Mouse (Mus musculus): ENCODE data around the gene Rab26. TPM values are rescaled to one million over a fixed set of nuclear protein-coding genes. Genes with fewer than 3 reads are reported as not detected.

Rab26 gene
- 1.4 and 1.8 TPM in 2 replicates for polyA plus RNA-seq (2014; fragmentation: Nextera tagmentation; extraction: Ambion mirVana)

DNA sequence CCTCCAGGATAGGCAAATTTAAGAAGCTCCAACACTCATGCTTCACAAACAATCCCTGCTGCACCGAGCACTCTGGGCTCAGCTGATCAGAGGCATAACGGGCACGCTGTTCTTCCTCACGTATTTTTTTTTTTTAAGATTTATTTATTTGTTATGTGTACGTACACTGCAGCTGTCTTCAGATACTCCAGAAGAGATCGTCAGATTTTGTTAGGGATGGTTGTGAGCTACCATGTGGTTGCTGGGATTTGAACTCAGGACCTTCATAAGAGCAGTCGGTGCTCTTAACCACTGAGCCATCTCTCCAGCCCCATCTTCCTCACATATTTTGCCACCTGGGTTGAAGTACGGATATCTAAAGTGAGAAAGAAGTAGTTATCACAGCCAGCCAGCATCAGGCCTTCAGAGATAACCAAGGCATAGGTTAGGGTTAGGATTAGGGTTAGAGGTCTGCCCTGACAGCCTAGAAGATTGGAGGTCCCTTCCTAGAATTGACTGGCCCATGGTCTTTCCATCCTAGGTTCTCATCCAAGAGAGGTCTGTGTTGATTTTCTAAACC lies at the start of gene Rab26:
TSS of gene Rab26 (minus strand) at position 51 of the 559 bp plus-strand sequence.
- no peak for ATAC-seq (replicated peaks; ENCODE audit: insufficient number of reproducible peaks, low FRiP score, low TSS enrichment, low read depth)
- H3K4me3 ChIP-seq (ENCODE audit: low read depth, low read length): peak within 1 kb of the TSS; percentile 32

GRCm38 (mm10) chr17:24580287-24580686 lies 46.3 kb upstream of the Rab26 start:
- no peaks in the 10 kb centered on the region for H3K27me3 ChIP-seq (ENCODE audit: control insufficient read depth, insufficient read depth, low read length)
- H3K9me3 ChIP-seq (replicated peaks; ENCODE audit: control insufficient read depth, low read length): no peaks in the 10 kb centered on the region
- no peak overlapping the region for H3K27ac ChIP-seq (replicated peaks; ENCODE audit: low read depth, low read length)
- H3K36me3 ChIP-seq (replicated peaks; ENCODE audit: control insufficient read depth, insufficient read depth, low read depth, low read length): peaks cover 3% of the 10 kb centered on the region
- WGBS: 91% methylated on average over 2 of the region's 2 CpGs
- no peaks in the 10 kb centered on the region for H3K4me1 ChIP-seq (ENCODE audit: control insufficient read depth, insufficient read depth, low read length)
- ATAC-seq (replicated peaks; ENCODE audit: insufficient number of reproducible peaks, low FRiP score, low TSS enrichment, low read depth) (no peak), DNase-seq (ENCODE audit: low spot score) (no peak)
- no peak overlapping the region for H3K4me2 ChIP-seq (ENCODE audit: low read depth, low read length)
- H3K9ac ChIP-seq (replicated peaks; ENCODE audit: low read length): no peak overlapping the region
- H3K4me3 ChIP-seq (ENCODE audit: low read depth, low read length): no peak overlapping the region

More for the DNA sequence above, at the start of gene Rab26:
- Histone ChIP-seq H3K27ac (replicated peaks; ENCODE audit: low read depth, low read length) (no peak within 1 kb of the TSS), H3K9me3 (replicated peaks; ENCODE audit: control insufficient read depth, low read length) (no peaks in the 10 kb centered on the region), H3K36me3 (replicated peaks; ENCODE audit: control insufficient read depth, insufficient read depth, low read depth, low read length) (peaks cover 3% of the 10 kb centered on the region), H3K4me1 (ENCODE audit: control insufficient read depth, insufficient read depth, low read length) (peaks cover 11% of the 10 kb centered on the region), H3K9ac (replicated peaks; ENCODE audit: low read length) (peak within 1 kb of the TSS; percentile 53), H3K27me3 (ENCODE audit: control insufficient read depth, insufficient read depth, low read length) (no peaks in the 10 kb centered on the region), H3K4me2 (ENCODE audit: low read depth, low read length) (peak within 1 kb of the TSS; percentile 73)
- WGBS: 89% methylated on average over 8 of the region's 8 CpGs
- no peak for DNase-seq (ENCODE audit: low spot score)

- H3K4me2 ChIP-seq (ENCODE audit: low read depth, low read length): no peak overlapping the region
- no peak for ATAC-seq (replicated peaks; ENCODE audit: insufficient number of reproducible peaks, low FRiP score, low TSS enrichment, low read depth)
- H3K27me3 ChIP-seq (ENCODE audit: control insufficient read depth, insufficient read depth, low read length): no peaks in the 10 kb centered on the region
- peaks cover 3% of the 10 kb centered on the region for H3K36me3 ChIP-seq (replicated peaks; ENCODE audit: control insufficient read depth, insufficient read depth, low read depth, low read length)
- H3K9ac ChIP-seq (replicated peaks; ENCODE audit: low read length): no peak overlapping the region
- no peaks in the 10 kb centered on the region for H3K9me3 ChIP-seq (replicated peaks; ENCODE audit: control insufficient read depth, low read length)
- no peak for DNase-seq (ENCODE audit: low spot score)
- no peak overlapping the region for H3K4me3 ChIP-seq (ENCODE audit: low read depth, low read length)
- no peaks in the 10 kb centered on the region for H3K4me1 ChIP-seq (ENCODE audit: control insufficient read depth, insufficient read depth, low read length)
- 95% methylated on average over 3 of the region's 3 CpGs for WGBS
- H3K27ac ChIP-seq (replicated peaks; ENCODE audit: low read depth, low read length): no peak overlapping the region
Observed at GRCm38 (mm10) chr17:24579532-24579931, 45.5 kb upstream of the Rab26 start.

DNA sequence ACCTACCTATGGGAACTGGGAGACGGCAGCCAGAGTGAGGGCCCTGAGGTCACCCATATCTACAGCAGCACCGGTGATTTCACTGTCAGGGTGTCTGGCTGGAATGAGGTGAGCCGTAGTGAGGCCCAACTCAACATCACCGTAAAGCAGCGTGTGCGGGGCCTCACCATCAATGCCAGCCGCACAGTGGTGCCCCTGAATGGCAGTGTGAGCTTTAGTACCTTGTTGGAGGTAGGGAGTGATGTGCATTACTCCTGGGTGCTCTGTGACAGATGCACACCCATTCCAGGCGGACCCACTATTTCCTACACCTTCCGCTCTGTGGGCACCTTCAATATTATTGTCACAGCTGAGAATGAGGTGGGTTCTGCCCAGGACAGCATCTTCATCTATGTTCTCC lies 39.8 kb upstream of the Rab26 start:
- no peaks in the 10 kb centered on the region for H3K4me1 ChIP-seq (ENCODE audit: control insufficient read depth, insufficient read depth, low read length)

DNA sequence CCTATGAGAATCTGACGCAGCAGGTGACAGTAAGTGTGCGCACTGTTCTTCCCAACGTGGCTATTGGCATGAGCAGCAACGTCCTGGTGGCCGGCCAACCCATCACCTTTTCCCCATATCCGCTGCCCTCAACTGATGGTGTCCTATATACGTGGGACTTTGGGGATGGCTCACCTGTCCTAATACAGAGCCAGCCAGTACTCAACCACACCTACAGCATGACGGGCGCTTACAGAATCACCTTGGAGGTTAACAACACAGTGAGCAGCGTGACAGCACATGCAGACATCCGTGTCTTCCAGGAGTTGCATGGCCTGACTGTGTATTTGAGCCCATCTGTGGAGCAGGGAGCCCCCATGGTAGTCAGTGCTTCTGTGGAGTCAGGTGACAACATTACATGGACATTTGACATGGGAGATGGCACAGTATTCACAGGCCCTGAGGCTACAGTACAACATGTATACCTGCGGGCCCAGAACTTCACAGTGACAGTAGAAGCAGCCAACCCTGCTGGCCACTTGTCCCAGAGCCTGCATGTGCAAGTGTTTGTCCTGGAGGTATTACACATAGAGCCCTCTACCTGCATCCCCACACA lies 38.7 kb upstream of the Rab26 start:
- Histone ChIP-seq H3K4me1 (ENCODE audit: control insufficient read depth, insufficient read depth, low read length) (no peaks in the 10 kb centered on the region), H3K4me2 (ENCODE audit: low read depth, low read length) (no peak overlapping the region), H3K4me3 (ENCODE audit: low read depth, low read length) (no peak overlapping the region), H3K9me3 (replicated peaks; ENCODE audit: control insufficient read depth, low read length) (no peaks in the 10 kb centered on the region), H3K9ac (replicated peaks; ENCODE audit: low read length) (no peak overlapping the region), H3K36me3 (replicated peaks; ENCODE audit: control insufficient read depth, insufficient read depth, low read depth, low read length) (no peaks in the 10 kb centered on the region; the same call in none of the 2 replicates), H3K27me3 (ENCODE audit: control insufficient read depth, insufficient read depth, low read length) (no peaks in the 10 kb centered on the region), H3K27ac (replicated peaks; ENCODE audit: low read depth, low read length) (no peak overlapping the region)
- WGBS: 95% methylated on average over 12 of the region's 12 CpGs
- DNase-seq (ENCODE audit: low spot score): no peak
- no peak for ATAC-seq (replicated peaks; ENCODE audit: insufficient number of reproducible peaks, low FRiP score, low TSS enrichment, low read depth)

More for the DNA sequence above, 39.8 kb upstream of the Rab26 start:
- 90% methylated on average over 9 of the region's 9 CpGs for WGBS
- no peaks in the 10 kb centered on the region for H3K9me3 ChIP-seq (replicated peaks; ENCODE audit: control insufficient read depth, low read length)
- H3K27me3 ChIP-seq (ENCODE audit: control insufficient read depth, insufficient read depth, low read length): no peaks in the 10 kb centered on the region
- no peaks in the 10 kb centered on the region; the same call in none of the 2 replicates for H3K36me3 ChIP-seq (replicated peaks; ENCODE audit: control insufficient read depth, insufficient read depth, low read depth, low read length)
- ATAC-seq (replicated peaks; ENCODE audit: insufficient number of reproducible peaks, low FRiP score, low TSS enrichment, low read depth) (no peak), DNase-seq (ENCODE audit: low spot score) (no peak)
- no peak overlapping the region for H3K4me3 ChIP-seq (ENCODE audit: low read depth, low read length)
- H3K27ac ChIP-seq (replicated peaks; ENCODE audit: low read depth, low read length): no peak overlapping the region
- H3K9ac ChIP-seq (replicated peaks; ENCODE audit: low read length): no peak overlapping the region
- no peak overlapping the region for H3K4me2 ChIP-seq (ENCODE audit: low read depth, low read length)

GRCm38 (mm10) chr17:24569837-24570236 lies 35.8 kb upstream of the Rab26 start:
- no peak overlapping the region for H3K9ac ChIP-seq (replicated peaks; ENCODE audit: low read length)
- no peak overlapping the region for H3K4me3 ChIP-seq (ENCODE audit: low read depth, low read length)
- H3K27me3 ChIP-seq (ENCODE audit: control insufficient read depth, insufficient read depth, low read length): no peaks in the 10 kb centered on the region
- WGBS: 91% methylated on average over 4 of the region's 4 CpGs
- DNase-seq (ENCODE audit: low spot score) (no peak), ATAC-seq (replicated peaks; ENCODE audit: insufficient number of reproducible peaks, low FRiP score, low TSS enrichment, low read depth) (no peak)
- no peak overlapping the region for H3K4me2 ChIP-seq (ENCODE audit: low read depth, low read length)
- no peaks in the 10 kb centered on the region for H3K4me1 ChIP-seq (ENCODE audit: control insufficient read depth, insufficient read depth, low read length)
- no peak overlapping the region for H3K27ac ChIP-seq (replicated peaks; ENCODE audit: low read depth, low read length)
- H3K36me3 ChIP-seq (replicated peaks; ENCODE audit: control insufficient read depth, insufficient read depth, low read depth, low read length): peaks cover 2% of the 10 kb centered on the region
- no peaks in the 10 kb centered on the region for H3K9me3 ChIP-seq (replicated peaks; ENCODE audit: control insufficient read depth, low read length)

DNA sequence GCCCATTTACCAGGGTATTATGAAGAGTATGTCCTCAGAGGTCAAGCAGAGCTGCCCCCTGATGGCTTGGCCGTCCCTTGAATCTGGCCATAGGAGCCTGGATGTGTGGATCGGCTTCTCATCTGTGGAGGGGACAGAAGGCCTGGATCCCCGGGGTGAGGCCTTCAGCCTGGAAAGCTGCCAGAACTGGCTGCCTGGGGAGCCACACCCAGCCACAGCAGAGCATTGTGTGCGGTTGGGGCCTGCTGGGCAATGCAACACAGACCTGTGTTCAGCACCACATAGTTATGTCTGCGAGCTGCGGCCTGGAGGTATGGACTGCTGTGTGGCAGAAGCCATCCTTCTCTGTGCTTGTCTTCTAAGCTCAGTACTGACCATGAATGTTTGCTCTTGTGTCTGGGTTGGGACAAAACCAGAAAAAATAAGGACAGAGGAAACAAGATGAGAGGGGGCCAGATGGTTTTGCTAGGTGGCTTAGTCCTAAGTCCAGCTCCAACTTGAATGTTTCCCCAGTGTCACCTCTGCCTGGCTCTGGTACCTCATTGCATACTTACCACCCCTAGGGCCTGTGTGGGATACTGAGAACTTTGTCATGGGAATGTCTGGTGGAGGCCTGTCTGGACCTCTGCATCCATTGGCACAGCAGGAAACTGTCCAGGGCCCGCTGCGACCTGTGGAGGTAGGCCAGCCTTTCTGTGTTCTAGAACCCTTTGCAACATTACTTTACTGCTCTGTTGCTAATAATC lies 33.2 kb upstream of the Rab26 start:
- Histone ChIP-seq H3K36me3 (replicated peaks; ENCODE audit: control insufficient read depth, insufficient read depth, low read depth, low read length) (peaks cover 2% of the 10 kb centered on the region), H3K4me2 (ENCODE audit: low read depth, low read length) (no peak overlapping the region), H3K27ac (replicated peaks; ENCODE audit: low read depth, low read length) (no peak overlapping the region), H3K27me3 (ENCODE audit: control insufficient read depth, insufficient read depth, low read length) (no peaks in the 10 kb centered on the region), H3K9ac (replicated peaks; ENCODE audit: low read length) (no peak overlapping the region), H3K4me3 (ENCODE audit: low read depth, low read length) (no peak overlapping the region), H3K4me1 (ENCODE audit: control insufficient read depth, insufficient read depth, low read length) (no peaks in the 10 kb centered on the region), H3K9me3 (replicated peaks; ENCODE audit: control insufficient read depth, low read length) (no peaks in the 10 kb centered on the region)
- DNase-seq (ENCODE audit: low spot score) (no peak), ATAC-seq (replicated peaks; ENCODE audit: insufficient number of reproducible peaks, low FRiP score, low TSS enrichment, low read depth) (no peak)
- WGBS: 84% methylated on average over 8 of the region's 8 CpGs

DNA sequence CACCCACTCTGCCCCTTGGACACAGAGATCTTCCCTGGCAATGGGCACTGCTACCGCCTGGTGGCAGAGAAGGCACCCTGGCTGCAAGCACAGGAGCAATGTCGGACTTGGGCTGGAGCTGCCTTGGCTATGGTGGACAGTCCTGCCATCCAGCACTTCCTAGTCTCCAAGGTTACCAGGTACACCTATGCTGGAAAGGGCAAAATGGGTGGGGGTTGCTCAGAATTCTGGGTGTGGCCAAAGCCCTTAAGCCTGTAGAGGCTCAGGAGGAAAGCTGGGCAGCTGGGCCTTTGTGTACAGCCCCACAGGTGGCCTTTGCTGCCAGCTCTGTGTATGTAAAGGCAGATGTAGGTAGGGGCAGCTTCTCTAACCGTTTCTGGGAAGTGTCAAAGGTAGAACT lies 31.8 kb upstream of the Rab26 start:
- Histone ChIP-seq H3K27me3 (ENCODE audit: control insufficient read depth, insufficient read depth, low read length) (no peaks in the 10 kb centered on the region), H3K9ac (replicated peaks; ENCODE audit: low read length) (no peak overlapping the region), H3K4me3 (ENCODE audit: low read depth, low read length) (no peak overlapping the region), H3K9me3 (replicated peaks; ENCODE audit: control insufficient read depth, low read length) (no peaks in the 10 kb centered on the region), H3K4me2 (ENCODE audit: low read depth, low read length) (no peak overlapping the region), H3K27ac (replicated peaks; ENCODE audit: low read depth, low read length) (no peak overlapping the region), H3K4me1 (ENCODE audit: control insufficient read depth, insufficient read depth, low read length) (no peaks in the 10 kb centered on the region), H3K36me3 (replicated peaks; ENCODE audit: control insufficient read depth, insufficient read depth, low read depth, low read length) (peaks cover 2% of the 10 kb centered on the region)
- WGBS: 68% methylated on average over 3 of the region's 3 CpGs
- ATAC-seq (replicated peaks; ENCODE audit: insufficient number of reproducible peaks, low FRiP score, low TSS enrichment, low read depth): no peak; the same call in 1 of the 2 replicates
- DNase-seq (ENCODE audit: low spot score): no peak

All from embryonic facial prominence, embryonic 11.5 days (tissue).